ENCODE assay signal across 11 mouse cellular contexts in the genomic region with DNA sequence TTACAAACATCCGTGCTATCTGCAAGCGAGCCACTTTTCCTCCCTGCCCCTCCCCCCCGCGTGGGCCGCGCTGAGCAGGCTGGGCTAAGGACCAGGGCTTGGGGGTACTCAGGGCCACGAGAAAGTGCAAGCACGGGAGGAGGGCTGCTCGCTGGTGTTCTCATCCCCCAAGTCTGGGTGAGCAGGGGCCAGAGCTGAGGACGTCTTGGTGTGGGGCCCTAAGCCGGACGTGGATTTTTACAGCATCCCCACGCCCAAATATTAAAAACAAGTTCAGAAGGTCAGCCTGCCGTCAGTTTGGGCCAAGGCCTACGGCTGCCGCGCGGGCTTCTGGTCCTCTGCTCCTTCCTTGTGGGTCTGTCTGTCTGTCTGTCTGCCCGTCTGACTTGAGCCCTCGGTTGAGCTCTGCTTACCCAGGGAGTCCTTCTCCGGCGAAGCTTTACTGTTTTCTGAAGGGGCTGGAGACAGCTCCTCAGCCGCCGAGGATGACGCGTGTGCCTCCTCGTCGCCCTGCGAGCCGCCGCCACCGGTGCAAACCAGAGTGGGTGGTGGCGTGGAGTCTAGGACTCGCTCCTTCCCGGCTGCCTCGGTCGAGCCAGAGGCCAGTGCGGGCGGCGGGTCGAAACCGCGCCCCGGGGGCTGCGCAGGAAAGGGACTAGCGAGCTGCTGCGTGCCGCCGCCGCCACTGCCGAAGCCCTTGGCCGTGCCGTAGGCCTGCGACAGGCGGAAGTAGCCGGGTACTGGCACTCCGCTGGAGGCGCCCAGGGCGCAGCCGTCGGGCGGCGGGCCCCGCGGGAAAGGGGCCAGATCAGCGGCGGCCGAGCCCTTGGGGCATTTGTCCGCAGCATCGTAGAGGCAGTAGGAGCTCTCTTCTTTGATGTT. TPM values are rescaled to one million over a fixed set of nuclear protein-coding genes. Genes with fewer than 3 reads are reported as not detected.
DNase-seq lines count a peak whose midpoint lies in the region; ATAC-seq and TF ChIP-seq lines count a peak whose summit lies in the region.
"Had no signal": no experiment of that assay in that cellular context is flagged by ENCODE, and none has a peak within 500 bp of the region (broad histone marks: within the 10 kb centered on the region; RNA-seq: fewer than 3 reads in every experiment).

No protein-coding gene starts in this region.

- no peaks in the 10 kb centered on the region for H3K36me3 ChIP-seq in thymus, adult 2 months (ENCODE audit: control insufficient read depth, insufficient read depth, low read length)
- H3K36me3 ChIP-seq in limb, embryonic 11.5 days (ENCODE audit: control insufficient read depth, insufficient read depth, low read length): peaks cover 2% of the 10 kb centered on the region
- H3K36me3 ChIP-seq in hindbrain, embryonic 12.5 days: no peaks in the 10 kb centered on the region
- no peaks in the 10 kb centered on the region for H3K36me3 ChIP-seq in midbrain, embryonic 15.5 days (replicated peaks)

- peaks cover 5% of the 10 kb centered on the region; the same call in 1 of the 2 replicates for H3K4me1 ChIP-seq in thymus, adult 2 months (replicated peaks; ENCODE audit: control insufficient read depth, insufficient read depth, low read length)
- no peaks in the 10 kb centered on the region; the same call in 1 of the 2 replicates for H3K4me1 ChIP-seq in limb, embryonic 11.5 days (ENCODE audit: control insufficient read depth, insufficient read depth, low read length)
- no peaks in the 10 kb centered on the region for H3K4me1 ChIP-seq in hindbrain, embryonic 12.5 days
- no peaks in the 10 kb centered on the region for H3K4me1 ChIP-seq in midbrain, embryonic 15.5 days

- WGBS in thymus, adult 2 months: 6% methylated on average over 70 of the region's 70 CpGs
- under 1% methylated on average over 61 of the region's 70 CpGs for WGBS in limb, embryonic 11.5 days
- 1% methylated on average over 70 of the region's 70 CpGs for WGBS in hindbrain, embryonic 12.5 days
- under 1% methylated on average over 70 of the region's 70 CpGs for WGBS in midbrain, embryonic 15.5 days

- peak overlapping the region; percentile 75 for H3K4me2 ChIP-seq in limb, embryonic 11.5 days (ENCODE audit: low read depth, severe bottlenecking)
- H3K4me2 ChIP-seq in hindbrain, embryonic 12.5 days (replicated peaks): no peak overlapping the region
- H3K4me2 ChIP-seq in midbrain, embryonic 15.5 days: no peak overlapping the region

- H3K27me3 ChIP-seq in thymus, adult 2 months (ENCODE audit: control insufficient read depth, insufficient read depth, low read length): peaks cover 49% of the 10 kb centered on the region
- H3K27me3 ChIP-seq in limb, embryonic 11.5 days (ENCODE audit: control insufficient read depth, insufficient read depth, low read length): no peaks in the 10 kb centered on the region
- H3K27me3 ChIP-seq in hindbrain, embryonic 12.5 days: peaks cover 94% of the 10 kb centered on the region
- H3K27me3 ChIP-seq in midbrain, embryonic 15.5 days (replicated peaks): peaks cover 96% of the 10 kb centered on the region

- peak; percentile 59 for DNase-seq in thymus, postnatal 4 days
- DNase-seq in thymus, adult 2 months: no peak
- peak; percentile 83 for DNase-seq in gastrocnemius, postnatal 25 days
- peak; percentile 74 for DNase-seq in limb, embryonic 11.5 days (ENCODE audit: low spot score)
- no peak for DNase-seq in cerebellum, adult 11-12 months
- DNase-seq: thymus, adult 18-20 months had no signal

- H3K4me3 ChIP-seq in thymus, adult 2 months (ENCODE audit: control insufficient read depth, insufficient read depth, low read length): no peak overlapping the region
- H3K4me3 ChIP-seq in limb, embryonic 11.5 days (ENCODE audit: low read depth, low read length): peak overlapping the region; percentile 99
- no peak overlapping the region for H3K4me3 ChIP-seq in hindbrain, embryonic 12.5 days
- H3K4me3 ChIP-seq in midbrain, embryonic 15.5 days: no peak overlapping the region

- TF ChIP-seq POLR2A in thymus, adult 2 months (IDR thresholded peaks at IDR 0.05; ENCODE audit: control insufficient read depth, extremely low read depth, insufficient read depth, low read length, poor library complexity): no peak

- no peak overlapping the region for H3K27ac ChIP-seq in thymus, adult 2 months (ENCODE audit: control insufficient read depth, insufficient read depth, low read length)
- H3K27ac ChIP-seq in limb, embryonic 11.5 days (replicated peaks; ENCODE audit: low read depth, low read length): peak overlapping the region; percentile 99
- no peak overlapping the region for H3K27ac ChIP-seq in hindbrain, embryonic 12.5 days
- no peak overlapping the region for H3K27ac ChIP-seq in midbrain, embryonic 15.5 days
- H3K27ac ChIP-seq: macrophage had no signal

- H3K9ac ChIP-seq in limb, embryonic 11.5 days (ENCODE audit: low read length): peak overlapping the region; percentile 100
- no peak overlapping the region for H3K9ac ChIP-seq in hindbrain, embryonic 12.5 days
- no peak overlapping the region for H3K9ac ChIP-seq in midbrain, embryonic 15.5 days

- no peaks in the 10 kb centered on the region for H3K9me3 ChIP-seq in limb, embryonic 11.5 days (ENCODE audit: control insufficient read depth, low read length)
- H3K9me3 ChIP-seq in hindbrain, embryonic 12.5 days (replicated peaks): no peaks in the 10 kb centered on the region
- no peaks in the 10 kb centered on the region for H3K9me3 ChIP-seq in midbrain, embryonic 15.5 days

- TF ChIP-seq CTCF in thymus, adult 2 months (IDR thresholded peaks at IDR 0.05; ENCODE audit: borderline replicate concordance, control insufficient read depth, extremely low read depth, insufficient read depth, low read length, poor library complexity): no peak

- ATAC-seq in limb, embryonic 11.5 days (ENCODE audit: insufficient number of reproducible peaks, low FRiP score, low TSS enrichment, low read depth): no peak
- no peak for ATAC-seq in hindbrain, embryonic 12.5 days (ENCODE audit: low FRiP score)
- no peak for ATAC-seq in midbrain, embryonic 15.5 days (replicated peaks)

RNA-seq across cellular contexts. Expression of a gene that starts 2.9 kb away (rescaled TPM):
- 0.26 and 0.56 TPM in 2 replicates for polyA plus RNA-seq in thymus, adult 2 months (2012; rRNA removed)
- 10 to 100 TPM in 1 of 2 experiments, 1 to 10 TPM in 1; 5.7 to 13.5 TPM for total RNA-seq in gastrocnemius, postnatal 25 days (2021)
- 86.7 and 90.5 TPM in 2 replicates for polyA plus RNA-seq in limb, embryonic 11.5 days (2014; fragmentation: Nextera tagmentation; extraction: Ambion mirVana)
- polyA plus RNA-seq in hindbrain, embryonic 12.5 days (2016; fragmentation: Nextera tagmentation; extraction: Ambion mirVana): 0.12 TPM in 1 of 2 replicates, not detected in the other
- polyA plus RNA-seq in midbrain, embryonic 15.5 days (2015; fragmentation: Nextera tagmentation; extraction: Ambion mirVana): not detected in 2 replicates
- polyA plus RNA-seq: brain, embryonic 14.5 days had no signal

RNA-seq across cellular contexts. Expression of a gene that starts 6.9 kb away (rescaled TPM):
- not detected in 2 replicates for polyA plus RNA-seq in thymus, adult 2 months (2012; rRNA removed)
- 10 to 100 TPM; 14.8 to 18.4 TPM for total RNA-seq in gastrocnemius, postnatal 25 days (2021)
- polyA plus RNA-seq in limb, embryonic 11.5 days (2014; fragmentation: Nextera tagmentation; extraction: Ambion mirVana): 274 and 278 TPM in 2 replicates
- polyA plus RNA-seq in hindbrain, embryonic 12.5 days (2016; fragmentation: Nextera tagmentation; extraction: Ambion mirVana): not detected in 2 replicates
- polyA plus RNA-seq in midbrain, embryonic 15.5 days (2015; fragmentation: Nextera tagmentation; extraction: Ambion mirVana): 0.15 TPM in 1 of 2 replicates, not detected in the other
- polyA plus RNA-seq: macrophage had no signal

RNA-seq across cellular contexts. Expression of a gene that starts 11.8 kb away (rescaled TPM):
- not detected in 2 replicates for polyA plus RNA-seq in thymus, adult 2 months (2012; rRNA removed)
- total RNA-seq in gastrocnemius, postnatal 25 days (2021): 1 to 10 TPM; 1.4 to 1.8 TPM
- polyA plus RNA-seq in limb, embryonic 11.5 days (2014; fragmentation: Nextera tagmentation; extraction: Ambion mirVana): 66.3 and 78.0 TPM in 2 replicates
- polyA plus RNA-seq in hindbrain, embryonic 12.5 days (2016; fragmentation: Nextera tagmentation; extraction: Ambion mirVana): not detected in 2 replicates
- 0.13 TPM in 1 of 2 replicates, not detected in the other for polyA plus RNA-seq in midbrain, embryonic 15.5 days (2015; fragmentation: Nextera tagmentation; extraction: Ambion mirVana)
- polyA plus RNA-seq: brain, embryonic 14.5 days; heart, embryonic 14.5 days; macrophage had no signal

RNA-seq across cellular contexts. Expression of a gene that starts 12.1 kb away (rescaled TPM):
- polyA plus RNA-seq in thymus, adult 2 months (2012; rRNA removed): 2.5 and 3.4 TPM in 2 replicates
- total RNA-seq in gastrocnemius, postnatal 25 days (2021): 1 to 10 TPM; 4.7 to 5.5 TPM
- polyA plus RNA-seq in limb, embryonic 11.5 days (2014; fragmentation: Nextera tagmentation; extraction: Ambion mirVana): 14.7 and 16.2 TPM in 2 replicates
- polyA plus RNA-seq in hindbrain, embryonic 12.5 days (2016; fragmentation: Nextera tagmentation; extraction: Ambion mirVana): 0.79 and 1.0 TPM in 2 replicates
- polyA plus RNA-seq in midbrain, embryonic 15.5 days (2015; fragmentation: Nextera tagmentation; extraction: Ambion mirVana): not detected in 2 replicates

RNA-seq across cellular contexts. Expression of a gene that starts 20.6 kb away (rescaled TPM):
- polyA plus RNA-seq in thymus, adult 2 months (2012; rRNA removed): 0.24 and 0.26 TPM in 2 replicates
- under 1 TPM in 1 of 2 experiments, not detected in 1; 0.46 TPM for total RNA-seq in gastrocnemius, postnatal 25 days (2021)
- 1.1 and 1.3 TPM in 2 replicates for polyA plus RNA-seq in limb, embryonic 11.5 days (2014; fragmentation: Nextera tagmentation; extraction: Ambion mirVana)
- polyA plus RNA-seq in hindbrain, embryonic 12.5 days (2016; fragmentation: Nextera tagmentation; extraction: Ambion mirVana): not detected in 2 replicates
- polyA plus RNA-seq in midbrain, embryonic 15.5 days (2015; fragmentation: Nextera tagmentation; extraction: Ambion mirVana): not detected in 2 replicates
- polyA plus RNA-seq: brain, embryonic 14.5 days; heart, embryonic 14.5 days; macrophage had no signal

Comparison
In these comparisons a context has a peak if more than half of its experiments do, and no peak if none do; other contexts are left out.
1. DNase-seq: peak in thymus, postnatal 4 days (single experiment), gastrocnemius, postnatal 25 days (single experiment) and limb, embryonic 11.5 days (single experiment); none in thymus, adult 2 months (single experiment) and cerebellum, adult 11-12 months (single experiment).
2. RNA of a gene that starts 2.9 kb away (polyA plus RNA-seq): 86.7 to 90.5 TPM in limb, embryonic 11.5 days; 0.26 to 0.56 TPM in thymus, adult 2 months, 0.12 TPM in hindbrain, embryonic 12.5 days and not detected in midbrain, embryonic 15.5 days; every median in the first group is over 10 times any median in the second.
3. RNA of a gene that starts 6.9 kb away (polyA plus RNA-seq): 274 to 278 TPM in limb, embryonic 11.5 days; 0.15 TPM in midbrain, embryonic 15.5 days, not detected in thymus, adult 2 months and not detected in hindbrain, embryonic 12.5 days; every median in the first group is over 100 times any median in the second.
4. RNA of a gene that starts 11.8 kb away (polyA plus RNA-seq): 66.3 to 78.0 TPM in limb, embryonic 11.5 days; 0.13 TPM in midbrain, embryonic 15.5 days, not detected in thymus, adult 2 months and not detected in hindbrain, embryonic 12.5 days; every median in the first group is over 10 times any median in the second.